Mouse (Mus musculus): Measurements from ENCODE around the gene Meis1. TPM values are rescaled to one million over a fixed set of nuclear protein-coding genes. Genes with fewer than 3 reads are reported as not detected.

Gene Meis1
- total RNA-seq, 2 experiments from 2014 or later: 5.2 to 7.9 TPM

GRCm38 (mm10) chr11:18878016-18878415 lies 140.8 kb downstream of the Meis1 start:
- peak in 1 of 2 experiments; percentile 2 for DNase-seq (ENCODE audit: low spot score in 2 of 2)

- peak; percentile 3 to 22 for DNase-seq (ENCODE audit: low spot score in 2 of 2)
These were observed 141.2 kb downstream of the Meis1 start for GRCm38 (mm10) chr11:18877626-18878011.

- DNase-seq (ENCODE audit: low spot score in 2 of 2): peak in 1 of 2 experiments; percentile 4
These were observed 141.7 kb downstream of the Meis1 start for GRCm38 (mm10) chr11:18876886-18877625.

GRCm38 (mm10) chr11:18875911-18876885 lies 142.6 kb downstream of the Meis1 start:
- DNase-seq (ENCODE audit: low spot score in 2 of 2): no peak

GRCm38 (mm10) chr11:18875001-18875902 lies 143.5 kb downstream of the Meis1 start:
- no peak for DNase-seq (ENCODE audit: low spot score in 2 of 2)

GRCm38 (mm10) chr11:18874278-18875000 lies 144.3 kb downstream of the Meis1 start:
- no peak for DNase-seq (ENCODE audit: low spot score in 2 of 2)

GRCm38 (mm10) chr11:18873451-18874277 lies 145.1 kb downstream of the Meis1 start:
- no peak for DNase-seq (ENCODE audit: low spot score in 2 of 2)

- DNase-seq (ENCODE audit: low spot score in 2 of 2): no peak
These were observed 146.0 kb downstream of the Meis1 start for GRCm38 (mm10) chr11:18872793-18873192.

GRCm38 (mm10) chr11:18872118-18872751 lies 146.6 kb downstream of the Meis1 start:
- no peak for DNase-seq (ENCODE audit: low spot score in 2 of 2)

- DNase-seq (ENCODE audit: low spot score in 2 of 2): no peak
These were observed 147.4 kb downstream of the Meis1 start for GRCm38 (mm10) chr11:18871170-18872081.

GRCm38 (mm10) chr11:18870121-18870931 lies 148.5 kb downstream of the Meis1 start:
- no peak for DNase-seq (ENCODE audit: low spot score in 2 of 2)

GRCm38 (mm10) chr11:18869429-18869969 lies 149.3 kb downstream of the Meis1 start:
- DNase-seq (ENCODE audit: low spot score in 2 of 2): no peak

- DNase-seq (ENCODE audit: low spot score in 2 of 2): no peak
These were observed 151.1 kb downstream of the Meis1 start for GRCm38 (mm10) chr11:18867665-18868064.

GRCm38 (mm10) chr11:18866198-18866836 lies 152.5 kb downstream of the Meis1 start:
- DNase-seq (ENCODE audit: low spot score in 2 of 2): no peak

- DNase-seq (ENCODE audit: low spot score in 2 of 2): no peak
These were observed 168.0 kb downstream of the Meis1 start for GRCm38 (mm10) chr11:18850772-18851171.

- no peak for DNase-seq (ENCODE audit: low spot score in 2 of 2)
These were observed 171.1 kb downstream of the Meis1 start for GRCm38 (mm10) chr11:18847650-18848049.
